23 mouse cellular contexts compared by ENCODE assay signal in genomic region chr2:167145904-167146303, GRCm38 (mm10). TPM values are rescaled to one million over a fixed set of nuclear protein-coding genes. Genes with fewer than 3 reads are reported as not detected.
DNase-seq lines count a peak whose midpoint lies in the region; ATAC-seq and TF ChIP-seq lines count a peak whose summit lies in the region.
"Had no signal": no experiment of that assay in that cellular context is flagged by ENCODE, and none has a peak within 500 bp of the region (broad histone marks: within the 10 kb centered on the region; RNA-seq: fewer than 3 reads in every experiment).

No protein-coding gene starts in this region.

- WGBS in kidney, embryonic 16.5 days: 23% methylated on average over 5 of the region's 5 CpGs
- WGBS in kidney, embryonic 14.5 days: 33% methylated on average over 5 of the region's 5 CpGs
- WGBS in midbrain, embryonic 14.5 days: 70% methylated on average over 5 of the region's 5 CpGs
- WGBS in midbrain, embryonic 10.5 days: 81% methylated on average over 5 of the region's 5 CpGs
- WGBS in spleen, adult 2 months: 24% methylated on average over 5 of the region's 5 CpGs
- 72% methylated on average over 5 of the region's 5 CpGs for WGBS in forebrain, embryonic 13.5 days

- H3K27ac ChIP-seq in kidney, embryonic 16.5 days (ENCODE audit: low read length): no peak overlapping the region
- no peak overlapping the region for H3K27ac ChIP-seq in kidney, embryonic 14.5 days (ENCODE audit: low read depth, low read length)
- H3K27ac ChIP-seq in midbrain, embryonic 14.5 days (replicated peaks; ENCODE audit: low read depth, low read length): 0 out of 2 replicates have a peak overlapping the region, but pooled peaks have one; percentile 26
- no peak overlapping the region for H3K27ac ChIP-seq in midbrain, embryonic 10.5 days (replicated peaks)
- H3K27ac ChIP-seq in cortical plate, adult 2 months (ENCODE audit: insufficient read depth, low read length): peak overlapping the region; percentile 86; the same call in 1 of the 2 replicates
- peak overlapping the region; percentile 72 for H3K27ac ChIP-seq in spleen, adult 2 months (ENCODE audit: insufficient read depth, low read length)
- no peak overlapping the region for H3K27ac ChIP-seq in forebrain, embryonic 13.5 days
- H3K27ac ChIP-seq: forebrain, embryonic 10.5 days; heart, embryonic 15.5 days; hindbrain, embryonic 14.5 days; stomach, embryonic 15.5 days had no signal

- peaks cover 2% of the 10 kb centered on the region; the same call in 1 of the 2 replicates for H3K9me3 ChIP-seq in kidney, embryonic 16.5 days (ENCODE audit: low read length)
- no peaks in the 10 kb centered on the region for H3K9me3 ChIP-seq in kidney, embryonic 14.5 days (ENCODE audit: control insufficient read depth, low read length)
- H3K9me3 ChIP-seq in midbrain, embryonic 14.5 days (ENCODE audit: control insufficient read depth, low read length): no peaks in the 10 kb centered on the region
- H3K9me3 ChIP-seq in midbrain, embryonic 10.5 days (replicated peaks): no peaks in the 10 kb centered on the region; the same call in 1 of the 2 replicates
- H3K9me3 ChIP-seq in forebrain, embryonic 13.5 days (replicated peaks): peaks cover 5% of the 10 kb centered on the region; the same call in 1 of the 2 replicates
- H3K9me3 ChIP-seq: heart, embryonic 15.5 days; stomach, embryonic 15.5 days had no signal

- H3K4me1 ChIP-seq in kidney, embryonic 16.5 days (ENCODE audit: insufficient read depth, low read length): peaks cover 16% of the 10 kb centered on the region; the same call in 1 of the 2 replicates
- H3K4me1 ChIP-seq in kidney, embryonic 14.5 days (ENCODE audit: control insufficient read depth, insufficient read depth, low read length): peaks cover 7% of the 10 kb centered on the region; the same call in 1 of the 2 replicates
- H3K4me1 ChIP-seq in midbrain, embryonic 14.5 days (ENCODE audit: control insufficient read depth, insufficient read depth, low read length): peaks cover 24% of the 10 kb centered on the region
- peaks cover 15% of the 10 kb centered on the region for H3K4me1 ChIP-seq in midbrain, embryonic 10.5 days
- peaks cover 21% of the 10 kb centered on the region for H3K4me1 ChIP-seq in cortical plate, adult 2 months (ENCODE audit: control insufficient read depth, insufficient read depth, low read length)
- H3K4me1 ChIP-seq in spleen, adult 2 months (ENCODE audit: control insufficient read depth, insufficient read depth, insufficient read length): peaks cover 20% of the 10 kb centered on the region; the same call in 1 of the 2 replicates
- peaks cover 29% of the 10 kb centered on the region for H3K4me1 ChIP-seq in forebrain, embryonic 13.5 days

- H3K4me2 ChIP-seq in kidney, embryonic 16.5 days (replicated peaks; ENCODE audit: low read depth, low read length): no peak overlapping the region
- H3K4me2 ChIP-seq in kidney, embryonic 14.5 days (replicated peaks; ENCODE audit: low read depth, low read length): no peak overlapping the region
- H3K4me2 ChIP-seq in midbrain, embryonic 14.5 days (ENCODE audit: low read length): no peak overlapping the region
- H3K4me2 ChIP-seq in forebrain, embryonic 13.5 days: no peak overlapping the region
- H3K4me2 ChIP-seq: heart, embryonic 15.5 days; hindbrain, embryonic 14.5 days; stomach, embryonic 15.5 days had no signal

- no peak overlapping the region for H3K4me3 ChIP-seq in kidney, embryonic 16.5 days (ENCODE audit: low read length)
- H3K4me3 ChIP-seq in kidney, embryonic 14.5 days (ENCODE audit: low read length): no peak overlapping the region
- no peak overlapping the region for H3K4me3 ChIP-seq in midbrain, embryonic 14.5 days (replicated peaks; ENCODE audit: low read depth, low read length)
- no peak overlapping the region for H3K4me3 ChIP-seq in midbrain, embryonic 10.5 days
- no peak overlapping the region for H3K4me3 ChIP-seq in cortical plate, adult 2 months (ENCODE audit: insufficient read depth, low read length)
- no peak overlapping the region for H3K4me3 ChIP-seq in spleen, adult 2 months (ENCODE audit: extremely low read depth, insufficient read depth, insufficient read length)
- no peak overlapping the region for H3K4me3 ChIP-seq in forebrain, embryonic 13.5 days
- H3K4me3 ChIP-seq: forebrain, embryonic 10.5 days; heart, embryonic 15.5 days; stomach, embryonic 15.5 days had no signal

- no peak for DNase-seq in midbrain, embryonic 14.5 days
- no peak for DNase-seq in midbrain, embryonic 10.5 days (ENCODE audit: low spot score)
- DNase-seq in spleen, adult 2 months (ENCODE audit: low read depth in 1 of 2, low spot score in 2 of 2): peak; percentile 62 to 66
- no peak for DNase-seq in urinary bladder, postnatal 36 days (ENCODE audit: low spot score in 2 of 2)
- DNase-seq: adrenal gland, postnatal 10 days; cerebellum, adult 18-20 months; cerebellum, postnatal 36 days; forebrain, postnatal 0 days; gastrocnemius, postnatal 36 days; heart, postnatal 36 days; kidney, adult 8-10 months; lung, postnatal 4 days; thymus, postnatal 36 days had no signal

- H3K36me3 ChIP-seq in kidney, embryonic 16.5 days (ENCODE audit: insufficient read depth, low read length): no peaks in the 10 kb centered on the region
- H3K36me3 ChIP-seq in kidney, embryonic 14.5 days (ENCODE audit: control insufficient read depth, insufficient read depth, low read length): no peaks in the 10 kb centered on the region
- no peaks in the 10 kb centered on the region for H3K36me3 ChIP-seq in midbrain, embryonic 14.5 days (ENCODE audit: control insufficient read depth, insufficient read depth, low read length)
- H3K36me3 ChIP-seq in midbrain, embryonic 10.5 days: no peaks in the 10 kb centered on the region
- no peaks in the 10 kb centered on the region for H3K36me3 ChIP-seq in spleen, adult 2 months (ENCODE audit: control insufficient read depth, insufficient read depth, low read length)
- no peaks in the 10 kb centered on the region for H3K36me3 ChIP-seq in forebrain, embryonic 13.5 days (ENCODE audit: poor library complexity, severe bottlenecking)
- H3K36me3 ChIP-seq: forebrain, embryonic 10.5 days; heart, embryonic 15.5 days; stomach, embryonic 15.5 days had no signal

- TF ChIP-seq CTCF in cortical plate, adult 2 months (IDR thresholded peaks at IDR 0.05; ENCODE audit: extremely low read depth, insufficient read depth, low read length): no peak
- TF ChIP-seq CTCF in spleen, adult 2 months (IDR thresholded peaks at IDR 0.05; ENCODE audit: extremely low read depth, insufficient read depth, insufficient read length, insufficient replicate concordance): no peak

- H3K9ac ChIP-seq in kidney, embryonic 16.5 days (replicated peaks; ENCODE audit: low read length): no peak overlapping the region
- H3K9ac ChIP-seq in kidney, embryonic 14.5 days (ENCODE audit: low read depth, low read length): no peak overlapping the region
- no peak overlapping the region for H3K9ac ChIP-seq in midbrain, embryonic 14.5 days (replicated peaks; ENCODE audit: low read length)
- H3K9ac ChIP-seq in forebrain, embryonic 13.5 days: no peak overlapping the region
- H3K9ac ChIP-seq: forebrain, postnatal 0 days; heart, embryonic 15.5 days; hindbrain, embryonic 14.5 days; stomach, embryonic 15.5 days had no signal

- H3K27me3 ChIP-seq in kidney, embryonic 16.5 days (ENCODE audit: insufficient read depth, low read length): no peaks in the 10 kb centered on the region
- no peaks in the 10 kb centered on the region for H3K27me3 ChIP-seq in kidney, embryonic 14.5 days (ENCODE audit: control insufficient read depth, insufficient read depth, low read length)
- no peaks in the 10 kb centered on the region for H3K27me3 ChIP-seq in midbrain, embryonic 14.5 days (ENCODE audit: control insufficient read depth, insufficient read depth, low read length)
- H3K27me3 ChIP-seq in midbrain, embryonic 10.5 days (ENCODE audit: low read depth, poor library complexity, severe bottlenecking): no peaks in the 10 kb centered on the region; the same call in 1 of the 2 replicates
- no peaks in the 10 kb centered on the region for H3K27me3 ChIP-seq in spleen, adult 2 months (ENCODE audit: control insufficient read depth, insufficient read depth, low read length)
- H3K27me3 ChIP-seq in forebrain, embryonic 13.5 days: no peaks in the 10 kb centered on the region; the same call in 1 of the 2 replicates

- no peak for TF ChIP-seq POLR2A in cortical plate, adult 2 months (IDR thresholded peaks at IDR 0.05; ENCODE audit: extremely low read depth, insufficient read depth, low read length)
- TF ChIP-seq POLR2A in spleen, adult 2 months (IDR thresholded peaks at IDR 0.05; ENCODE audit: low read depth, low read length): no peak

- 0 out of 2 replicates have a peak, but pooled peaks have one; percentile 47 for ATAC-seq in kidney, embryonic 16.5 days (ENCODE audit: low FRiP score, low TSS enrichment)
- ATAC-seq in kidney, embryonic 14.5 days (ENCODE audit: low FRiP score, low TSS enrichment): no peak
- ATAC-seq in midbrain, embryonic 14.5 days (ENCODE audit: low FRiP score, low TSS enrichment): no peak
- no peak for ATAC-seq in forebrain, embryonic 13.5 days
- ATAC-seq: activated CD4-positive, CD25-positive, alpha-beta regulatory T cell, adult 4 months; forebrain, postnatal 0 days had no signal

RNA-seq across cellular contexts. Expression of gene Kcnb1, which starts 44.1 kb away (rescaled TPM):
- 1.1 and 1.2 TPM in 2 replicates for polyA plus RNA-seq in kidney, embryonic 16.5 days (2015; fragmentation: Nextera tagmentation; extraction: Ambion mirVana)
- 1.5 and 1.7 TPM in 2 replicates for polyA plus RNA-seq in kidney, embryonic 14.5 days (2014; fragmentation: Nextera tagmentation; extraction: Ambion mirVana)
- 3.1 and 5.2 TPM in 2 replicates for polyA plus RNA-seq in midbrain, embryonic 14.5 days (2014; fragmentation: Nextera tagmentation; extraction: Ambion mirVana)
- 0.49 and 1.0 TPM in 2 replicates for polyA plus RNA-seq in midbrain, embryonic 10.5 days (2016; fragmentation: Nextera tagmentation; extraction: Ambion mirVana)
- 63.5 and 68.7 TPM in 2 replicates for polyA plus RNA-seq in cortical plate, adult 2 months (2012; rRNA removed)
- polyA plus RNA-seq in spleen, adult 2 months (2012; rRNA removed): 1.3 and 1.7 TPM in 2 replicates
- polyA plus RNA-seq in forebrain, embryonic 13.5 days (2015; fragmentation: Nextera tagmentation; extraction: Ambion mirVana): 1.3 and 1.5 TPM in 2 replicates
- polyA plus RNA-seq: C2C12 had no signal

Comparison
In these comparisons a context has a peak if more than half of its experiments do, and no peak if none do; other contexts are left out.
1. H3K27ac ChIP-seq: peak in midbrain, embryonic 14.5 days (single experiment), cortical plate, adult 2 months (single experiment) and spleen, adult 2 months (single experiment); none in kidney, embryonic 16.5 days (single experiment), kidney, embryonic 14.5 days (single experiment), midbrain, embryonic 10.5 days (single experiment) and forebrain, embryonic 13.5 days (single experiment).
2. DNase-seq: peak in spleen, adult 2 months (2 of 2); none in midbrain, embryonic 14.5 days (single experiment), midbrain, embryonic 10.5 days (single experiment) and urinary bladder, postnatal 36 days (0 of 2).
3. RNA of gene Kcnb1, which starts 44.1 kb away (polyA plus RNA-seq): 63.5 to 68.7 TPM in cortical plate, adult 2 months; 3.1 to 5.2 TPM in midbrain, embryonic 14.5 days, 1.5 to 1.7 TPM in kidney, embryonic 14.5 days, 1.3 to 1.7 TPM in spleen, adult 2 months, 1.3 to 1.5 TPM in forebrain, embryonic 13.5 days, 1.1 to 1.2 TPM in kidney, embryonic 16.5 days and 0.49 to 1.0 TPM in midbrain, embryonic 10.5 days; every median in the first group is over 10 times any median in the second.